Mouse (Mus musculus): ENCODE data around the gene Taok3.

- TF ChIP-seq EP300 (IDR thresholded peaks at IDR 0.05; ENCODE audit: low read length) (no peak), CHD2 (IDR thresholded peaks at IDR 0.05; ENCODE audit: low read length) (no peak), E2F4 (IDR thresholded peaks at IDR 0.05; ENCODE audit: insufficient replicate concordance, low read depth, low read length) (no peak), JUN (IDR thresholded peaks at IDR 0.05; ENCODE audit: insufficient read depth, low read depth, low read length) (no peak), ZC3H11A (IDR thresholded peaks at IDR 0.05; ENCODE audit: low read depth, low read length) (no peak), POLR2A (IDR thresholded peaks at IDR 0.05; ENCODE audit: low read depth, low read length) (no peak), MAX (IDR thresholded peaks at IDR 0.05; ENCODE audit: low read length) (no peak), USF1 (IDR thresholded peaks at IDR 0.05; ENCODE audit: low read depth, low read length) (no peak), CTCF (conservative IDR thresholded peaks at IDR 0.05 in 1 of 2, IDR thresholded peaks at IDR 0.05 in 1 of 2; ENCODE audit: low read depth in 2 of 2, low read length in 2 of 2) (peak in 1 of 2 experiments; percentile 22; a peak in 2 of 4 replicates)
Measured at GRCm38 (mm10) chr5:117111064-117111773, 8.7 kb upstream of the Taok3 start.
